Mouse (Mus musculus) gastrocnemius, adult 2 months (tissue): Measurements from ENCODE around the gene Tmem268. TPM values are rescaled to one million over a fixed set of nuclear protein-coding genes. Genes with fewer than 3 reads are reported as not detected.
A peak's percentile ranks its signal among the peaks of the same experiment; 100 is the strongest.

ENCODE experiments used
- DNase-seq: peaks from one replicate; pipeline ENCODE4 v3.0.0; 2022
- H3K27ac ChIP-seq: fragments of 200-600 bp; 2 replicates; pipeline ENCODE4 v1.8.1; 2022; ENCODE audit warnings: mild to moderate bottlenecking
- H3K4me3 ChIP-seq: fragments of 200-600 bp; 2 replicates; pipeline ENCODE4 v1.8.1; 2022; ENCODE audit warnings: mild to moderate bottlenecking, moderate library complexity
- CTCF ChIP-seq: fragments of 200-600 bp; IDR thresholded peaks from 2 replicates; pipeline ENCODE4 v1.8.1; 2022; ENCODE audit warnings: antibody characterized with exemption, mild to moderate bottlenecking, moderate library complexity
- intact Hi-C: fragments of 180-260 bp; cut with DNase I; formaldehyde crosslinking; loops from one replicate; pipeline ENCODE4 v1.15.1; 2025
- long read RNA-seq, 2 experiments: library from polyadenylated mRNA; stranded (forward); transcript quantifications; one replicate each; pipeline ENCODE4 v2.0.0; 2021
- total RNA-seq, 2 experiments: library from RNA; stranded (reverse); gene quantifications; 2 replicates each; pipeline ENCODE4 v1.2.3; 2021

The Tmem268 gene
- total RNA-seq = 10 to 100 TPM; 13.3 to 14.7 TPM
- long read RNA-seq, experiment 1, transcript Tmem268-201 (10 exons, 3,765 nt) = major isoform, 15 of 34 reads
- long read RNA-seq, experiment 1, partial matches to known transcripts = 0 of 34 reads
- long read RNA-seq, experiment 1, other reads (novel, unspliced or antisense) = 19 of 34 reads
- long read RNA-seq, experiment 2, transcript Tmem268-201 (10 exons, 3,765 nt) = major isoform, 19 of 41 reads
- long read RNA-seq, experiment 2, partial matches to known transcripts = 3 of 41 reads
- long read RNA-seq, experiment 2, other reads (novel, unspliced or antisense) = 19 of 41 reads

DNA sequence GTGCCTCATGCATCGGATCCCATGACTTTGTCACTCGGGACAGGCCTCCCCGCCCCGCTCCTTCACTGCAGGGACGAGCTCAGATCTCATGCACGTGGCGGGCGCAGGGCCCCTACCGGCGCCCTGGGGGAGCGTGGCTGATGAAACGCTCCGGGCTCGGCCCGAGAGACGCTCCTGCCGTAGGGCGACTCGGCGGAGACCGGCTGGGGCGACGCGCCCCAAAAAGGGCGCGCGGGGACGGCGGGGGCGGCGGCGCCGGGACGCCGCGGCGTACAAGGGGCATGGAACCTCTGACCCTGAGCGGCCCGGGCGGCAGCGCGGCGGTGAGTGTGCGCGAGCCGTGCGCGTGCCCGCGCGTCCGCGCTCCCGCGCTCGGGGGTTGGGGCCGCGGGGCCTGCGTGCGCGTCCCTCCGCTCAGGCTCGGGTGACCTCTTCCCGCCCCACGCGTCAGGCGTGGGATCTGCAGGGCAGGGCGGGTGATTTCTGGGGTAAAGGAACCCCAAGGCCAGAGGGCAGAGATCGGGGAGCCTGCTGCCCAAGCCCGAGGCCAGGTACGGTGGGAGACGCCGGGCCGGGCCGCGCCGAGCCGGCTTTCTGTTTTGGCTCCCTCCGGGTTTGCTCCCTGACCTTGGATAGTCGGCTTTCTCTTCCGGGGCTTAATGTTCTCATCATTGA, at the start of gene Tmem268:
Gene Tmem268 (plus strand): TSS at position 375 of the 675 bp plus-strand sequence.
- Histone ChIP-seq H3K4me3 (peak within 1 kb of the TSS; percentile 87), H3K27ac (peak within 1 kb of the TSS; percentile 99)
- peak; percentile 33; the same call in 1 of the 2 replicates for TF ChIP-seq CTCF
- intact Hi-C loops = loop anchor here (5.0 kb wide), 2 partner anchors 34 to 51 kb away; no protein-coding TSS in a partner anchor
- DNase-seq = peak; percentile 91

DNA sequence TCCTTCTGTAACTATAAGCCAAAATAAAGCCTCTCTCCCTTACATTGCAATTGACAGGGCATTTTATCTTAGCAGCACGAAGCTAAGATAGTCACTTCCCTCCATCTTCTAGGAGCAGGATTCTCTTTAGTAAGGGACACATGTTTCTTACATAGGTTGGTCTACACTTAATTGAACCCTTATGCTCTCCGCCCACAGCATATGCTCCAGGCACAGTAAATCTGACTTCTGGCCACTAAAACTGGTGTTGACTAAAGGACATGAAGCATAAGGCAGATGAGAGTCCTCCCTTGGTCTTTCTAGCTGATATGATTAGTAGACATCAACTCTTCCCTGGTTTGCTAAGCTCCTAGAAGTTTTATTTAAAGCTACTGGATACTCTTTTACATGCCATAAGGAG, 45.7 kb upstream of the Tmem268 start:
- TF ChIP-seq CTCF = no peak
- DNase-seq = no peak
- intact Hi-C loops = no loop called here
- no peak overlapping the region for H3K27ac ChIP-seq
- H3K4me3 ChIP-seq = no peak overlapping the region

DNA sequence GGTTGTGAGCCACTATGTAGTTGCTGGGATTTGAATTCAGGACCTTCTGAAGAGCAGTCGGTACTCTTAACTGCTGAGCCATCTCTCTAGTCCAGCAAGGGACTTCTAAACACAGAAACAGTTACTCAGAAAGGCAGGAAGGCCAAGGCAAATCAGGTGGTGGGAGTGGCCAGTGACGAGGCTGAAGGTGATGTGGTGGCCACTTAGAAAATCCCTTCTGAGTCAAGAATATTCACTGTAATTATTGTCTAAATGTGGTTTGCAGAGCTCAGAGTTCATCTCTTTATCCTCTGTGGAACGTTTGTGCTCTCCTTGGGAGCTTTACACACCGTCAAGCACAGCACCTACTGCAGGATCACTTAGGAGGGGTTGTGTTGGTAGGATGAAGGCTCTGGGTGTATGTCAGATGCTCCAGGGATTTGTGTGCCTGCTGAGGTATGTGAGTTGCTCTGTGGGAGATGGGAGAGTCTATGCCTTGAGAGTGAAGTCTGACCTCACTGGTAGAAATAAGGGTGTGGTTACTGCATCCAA, 44.1 kb upstream of the Tmem268 start:
- Histone ChIP-seq H3K27ac (no peak overlapping the region), H3K4me3 (no peak overlapping the region)
- intact Hi-C loops = no loop called here
- no peak for TF ChIP-seq CTCF
- DNase-seq = no peak

DNA sequence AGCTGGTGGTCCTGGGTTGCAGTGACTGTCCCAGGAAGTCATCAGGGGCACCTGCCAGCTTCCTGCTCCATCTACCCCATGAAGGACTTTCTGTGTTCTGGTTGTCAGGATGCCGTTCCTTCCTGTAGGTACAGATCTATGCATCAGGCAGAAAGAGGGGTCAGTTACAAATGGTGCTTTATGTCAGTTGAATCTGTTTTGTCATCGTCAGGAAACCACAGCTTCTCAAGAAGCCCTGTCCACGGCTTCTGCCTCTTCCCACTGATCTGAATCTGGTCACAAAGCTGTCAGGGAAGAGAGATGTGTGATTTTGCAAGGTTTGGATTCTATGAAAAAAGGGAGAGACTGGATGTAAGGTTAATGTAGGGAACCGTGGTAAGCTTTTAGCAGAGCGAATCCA, 43.6 kb upstream of the Tmem268 start:
- no peak overlapping the region for H3K4me3 ChIP-seq
- TF ChIP-seq CTCF = no peak
- intact Hi-C loops = no loop called here
- no peak for DNase-seq
- no peak overlapping the region for H3K27ac ChIP-seq

DNA sequence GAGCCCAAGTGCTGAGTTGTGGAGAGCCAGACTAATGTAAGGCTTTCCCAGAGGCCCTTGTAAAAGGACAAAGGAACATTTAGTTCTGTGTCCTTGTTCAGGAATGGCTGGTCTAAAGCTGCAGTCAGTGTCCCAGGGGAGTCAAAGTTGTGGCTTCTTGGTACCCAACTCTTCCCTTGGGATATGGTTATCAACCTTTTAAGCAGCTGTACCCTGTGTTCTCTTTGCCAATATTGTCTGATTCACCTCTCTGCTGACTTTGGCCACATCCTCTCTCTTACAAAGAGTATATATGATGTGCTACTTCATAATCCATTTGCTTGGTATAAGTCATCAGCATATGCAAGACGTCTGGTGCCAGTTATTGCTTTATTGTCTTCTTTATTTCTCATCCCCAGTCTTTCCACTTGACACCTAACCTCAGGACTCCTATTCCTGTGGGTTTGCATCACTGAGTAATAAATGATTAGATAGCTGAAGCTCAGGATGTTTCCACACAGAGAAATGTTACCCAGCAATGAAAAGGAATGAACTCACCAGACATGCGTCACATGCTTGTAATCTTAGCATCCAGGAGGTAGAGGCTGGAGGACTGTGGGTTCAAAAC, 36.7 kb upstream of the Tmem268 start:
- intact Hi-C loops = no loop called here
- no peak for DNase-seq
- Histone ChIP-seq H3K4me3 (no peak overlapping the region), H3K27ac (no peak overlapping the region)
- no peak for TF ChIP-seq CTCF

DNA sequence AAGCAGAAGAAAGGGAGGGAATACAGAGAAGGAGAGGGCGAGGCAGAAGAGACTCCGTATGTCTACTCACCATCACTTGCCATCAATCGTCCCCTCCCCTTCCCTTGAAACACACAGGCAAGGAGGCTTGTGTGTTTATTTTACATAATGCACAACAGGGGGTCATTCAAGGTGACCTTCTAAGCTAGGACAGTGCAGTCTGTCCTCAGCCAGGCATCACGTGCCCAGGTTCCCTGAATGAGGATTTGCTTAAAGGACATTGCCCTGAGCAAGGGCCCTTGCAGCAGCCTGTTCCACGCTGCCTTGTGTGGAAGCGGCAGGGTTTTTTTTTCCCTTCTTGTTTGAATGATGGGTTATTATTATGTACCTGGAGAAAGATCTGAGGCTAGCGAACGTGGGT, 33.1 kb upstream of the Tmem268 start:
- H3K27ac ChIP-seq = no peak overlapping the region
- no peak for TF ChIP-seq CTCF
- no peak for DNase-seq
- intact Hi-C loops = no loop called here
- no peak overlapping the region for H3K4me3 ChIP-seq

DNA sequence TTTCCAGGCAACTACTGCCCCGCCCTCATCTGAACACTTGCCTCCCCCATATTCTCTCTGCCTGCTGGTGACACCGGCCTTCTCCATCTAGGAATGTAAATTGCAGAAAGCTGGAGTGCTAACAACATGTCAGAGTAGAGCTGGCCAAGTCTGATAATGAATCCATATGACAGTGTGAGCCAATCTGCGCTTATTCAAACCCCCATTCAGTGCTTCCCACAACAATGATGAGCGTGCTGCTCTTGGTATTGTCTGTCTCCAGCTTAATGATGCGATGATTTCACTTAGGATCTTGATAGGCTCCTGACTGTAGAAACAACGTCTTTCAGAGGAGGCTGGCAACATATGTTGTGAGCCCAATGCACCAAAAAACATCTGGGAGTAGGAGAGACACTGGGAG, 29.6 kb upstream of the Tmem268 start:
- DNase-seq = no peak
- no peak overlapping the region for H3K4me3 ChIP-seq
- intact Hi-C loops = no loop called here
- no peak for TF ChIP-seq CTCF
- H3K27ac ChIP-seq = no peak overlapping the region

DNA sequence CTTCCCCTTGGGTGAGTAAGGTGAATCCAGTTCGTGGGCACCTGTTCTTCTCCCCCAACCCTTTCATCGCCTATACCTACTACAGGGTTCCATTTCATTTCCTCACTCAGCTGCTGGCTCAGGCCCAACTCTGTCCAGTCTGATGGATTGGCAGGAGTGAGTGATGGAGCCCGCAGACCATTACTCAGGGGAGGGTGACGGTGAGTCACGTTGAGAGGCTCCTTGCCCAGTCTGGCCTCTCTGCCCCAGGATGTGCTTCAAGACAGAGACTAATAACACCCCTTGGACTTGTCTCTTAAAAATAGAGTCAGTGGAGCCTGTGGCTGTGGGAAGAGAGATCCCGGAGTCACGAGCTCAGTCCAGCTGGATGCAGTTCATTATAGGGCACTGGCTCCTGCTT, 28.2 kb upstream of the Tmem268 start:
- intact Hi-C loops = no loop called here
- Histone ChIP-seq H3K4me3 (no peak overlapping the region), H3K27ac (no peak overlapping the region)
- no peak for DNase-seq
- TF ChIP-seq CTCF = no peak

DNA sequence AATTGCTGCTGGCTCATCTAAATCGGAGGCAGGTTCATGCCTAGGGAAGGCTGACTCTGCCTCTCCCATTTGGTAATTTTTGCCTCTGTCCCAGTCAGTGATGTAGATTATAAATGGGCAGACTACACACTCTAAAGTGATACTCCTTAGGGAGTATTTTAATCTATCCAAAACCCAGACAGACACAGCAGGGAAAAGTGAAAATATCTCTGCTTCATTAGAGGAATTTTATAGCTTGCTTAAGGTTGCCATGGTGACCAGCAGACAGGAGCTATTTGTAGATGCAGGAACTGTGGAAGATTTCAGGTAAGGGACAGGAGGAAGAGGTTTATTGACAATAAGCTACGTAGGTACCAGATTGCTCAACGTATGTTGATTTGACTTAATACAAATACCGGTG, 21.0 kb upstream of the Tmem268 start:
- intact Hi-C loops = no loop called here
- no peak overlapping the region for H3K4me3 ChIP-seq
- H3K27ac ChIP-seq = no peak overlapping the region
- no peak for TF ChIP-seq CTCF
- DNase-seq = no peak

DNA sequence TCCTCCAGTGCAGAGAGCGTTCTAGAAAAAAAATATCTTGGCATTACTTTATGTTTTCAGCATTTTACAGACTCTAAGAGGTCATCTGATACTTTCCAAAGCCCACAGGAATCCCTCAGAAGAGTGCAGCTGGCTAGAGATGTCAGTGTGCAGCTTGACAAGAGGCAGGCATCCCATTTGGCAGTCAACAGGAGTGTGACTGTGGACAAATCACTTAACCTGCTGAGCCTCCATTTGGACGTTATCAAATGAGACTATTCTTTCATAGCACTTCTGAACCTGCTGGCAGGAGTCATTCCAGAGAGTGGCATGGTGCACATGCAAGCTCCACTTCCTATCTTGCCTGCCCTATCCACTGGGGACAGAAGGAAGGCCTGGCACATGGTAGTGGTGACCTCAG, 16.4 kb upstream of the Tmem268 start:
- peak; percentile 67 for DNase-seq
- TF ChIP-seq CTCF = no peak
- Histone ChIP-seq H3K4me3 (no peak overlapping the region), H3K27ac (peak overlapping the region; percentile 76)
- intact Hi-C loops = loop anchor here (5.0 kb wide), 2 partner anchors 45 to 130 kb away; partner anchors contain the start of gene Whrn

DNA sequence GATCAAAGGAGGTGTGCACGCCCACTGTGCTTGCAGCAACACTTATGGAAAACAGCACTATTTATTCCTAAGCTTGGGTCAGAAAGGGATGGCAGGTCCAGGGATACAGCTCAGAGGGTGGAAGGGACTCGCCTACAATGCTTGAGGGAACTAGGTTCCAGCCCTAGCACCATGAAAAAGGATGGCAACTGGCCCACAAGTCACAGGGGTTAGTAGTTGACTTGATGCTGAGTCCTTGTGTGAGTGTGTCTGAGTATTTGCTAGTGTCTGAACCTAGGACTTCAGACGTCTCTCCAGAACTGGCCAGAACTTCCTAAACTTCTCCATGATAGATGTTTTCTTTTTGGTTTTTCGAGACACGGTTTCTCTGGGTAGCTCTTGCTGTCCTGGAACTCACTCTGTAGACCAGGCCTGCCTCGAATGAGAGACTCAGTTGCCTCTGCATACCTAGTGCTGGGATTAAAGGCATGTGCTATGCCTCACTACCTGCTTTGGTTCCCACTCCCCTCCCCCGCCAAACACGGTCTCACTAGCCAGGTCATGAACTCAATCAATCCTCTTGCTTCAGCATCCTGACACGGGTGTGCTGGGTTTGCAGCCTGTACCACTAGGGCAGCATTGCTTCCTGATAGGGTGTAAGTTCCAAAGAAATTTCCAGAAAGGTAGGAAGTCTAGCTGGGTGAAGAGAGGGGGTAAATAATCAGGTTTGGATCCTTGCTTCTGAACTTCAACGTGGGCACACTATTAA, 14.7 kb upstream of the Tmem268 start:
- DNase-seq = peak; percentile 51
- intact Hi-C loops = loop anchor here (5.0 kb wide), 2 partner anchors 47 to 132 kb away; partner anchors contain the start of gene Whrn
- Histone ChIP-seq H3K27ac (peak overlapping the region; percentile 88), H3K4me3 (peak overlapping the region; percentile 99)
- TF ChIP-seq CTCF = peak; percentile 25; the same call in 1 of the 2 replicates
